In genomic region chr17:25959630-25960467, GRCm38 (mm10) we compare ENCODE assay signal across 37 mouse cellular contexts. TPM values are rescaled to one million over a fixed set of nuclear protein-coding genes. Genes with fewer than 3 reads are reported as not detected.
DNase-seq lines count a peak whose midpoint lies in the region; ATAC-seq and TF ChIP-seq lines count a peak whose summit lies in the region.
"Had no signal": no experiment of that assay in that cellular context is flagged by ENCODE, and none has a peak within 500 bp of the region (broad histone marks: within the 10 kb centered on the region; RNA-seq: fewer than 3 reads in every experiment).

No protein-coding gene starts in this region.

- 92% methylated on average over 23 of the region's 23 CpGs for WGBS in liver, embryonic 11.5 days
- 89% methylated on average over 23 of the region's 23 CpGs for WGBS in liver, embryonic 14.5 days (ENCODE audit: insufficient replicate concordance)

- TF ChIP-seq CTCF in G1E (IDR thresholded peaks at IDR 0.05; ENCODE audit: low read depth, low read length), result no peak
- TF ChIP-seq CTCF in liver, embryonic 14.5 days (IDR thresholded peaks at IDR 0.05; ENCODE audit: low read depth), result no peak; the same call in 1 of the 2 replicates

- no peaks in the 10 kb centered on the region for H3K27me3 ChIP-seq in liver, embryonic 11.5 days (replicated peaks; ENCODE audit: control insufficient read depth, insufficient read depth, low read length)
- H3K27me3 ChIP-seq in G1E (ENCODE audit: insufficient read depth, low read length), result no peaks in the 10 kb centered on the region; the same call in 1 of the 2 replicates
- H3K27me3 ChIP-seq in liver, embryonic 14.5 days (ENCODE audit: control insufficient read depth, insufficient read depth, low read length), result no peaks in the 10 kb centered on the region
- H3K27me3 ChIP-seq: forebrain, embryonic 15.5 days; hindbrain, embryonic 15.5 days; kidney, embryonic 15.5 days; limb, embryonic 12.5 days had no signal

- H3K9ac ChIP-seq in liver, embryonic 11.5 days (ENCODE audit: low read depth, low read length), result no peak overlapping the region
- H3K9ac ChIP-seq in liver, embryonic 14.5 days (replicated peaks), result no peak overlapping the region
- H3K9ac ChIP-seq: embryonic facial prominence, embryonic 12.5 days; forebrain, embryonic 15.5 days; hindbrain, embryonic 15.5 days; kidney, embryonic 15.5 days; limb, embryonic 12.5 days; neural tube, embryonic 12.5 days had no signal

- H3K36me3 ChIP-seq in liver, embryonic 11.5 days (ENCODE audit: control insufficient read depth, insufficient read depth, low read length), result peaks cover 9% of the 10 kb centered on the region
- peaks cover 87% of the 10 kb centered on the region for H3K36me3 ChIP-seq in G1E (replicated peaks)
- peaks cover 10% of the 10 kb centered on the region; the same call in 1 of the 2 replicates for H3K36me3 ChIP-seq in liver, embryonic 14.5 days (replicated peaks; ENCODE audit: control insufficient read depth, insufficient read depth, low read depth)

- no peaks in the 10 kb centered on the region for H3K9me3 ChIP-seq in liver, embryonic 11.5 days (ENCODE audit: control insufficient read depth, low read length)
- no peaks in the 10 kb centered on the region for H3K9me3 ChIP-seq in G1E (replicated peaks)
- H3K9me3 ChIP-seq in liver, embryonic 14.5 days (ENCODE audit: control insufficient read depth, low read length), result no peaks in the 10 kb centered on the region
- H3K9me3 ChIP-seq: embryonic facial prominence, embryonic 12.5 days; forebrain, embryonic 10.5 days; forebrain, embryonic 15.5 days; hindbrain, embryonic 10.5 days; hindbrain, embryonic 15.5 days; kidney, embryonic 15.5 days; limb, embryonic 12.5 days; midbrain, embryonic 10.5 days; neural tube, embryonic 12.5 days had no signal

- ATAC-seq in liver, embryonic 11.5 days (replicated peaks; ENCODE audit: low FRiP score), result no peak
- no peak for ATAC-seq in G1E (ENCODE audit: extremely low read depth, insufficient number of reproducible peaks, low FRiP score, poor library complexity, severe bottlenecking)
- ATAC-seq in liver, embryonic 14.5 days (ENCODE audit: insufficient read depth), result no peak
- ATAC-seq: forebrain, embryonic 15.5 days; inflammation-experienced regulatory T-cells, adult 6 months; lung, postnatal 0 days had no signal

- H3K4me3 ChIP-seq in liver, embryonic 11.5 days (ENCODE audit: low read depth, low read length), result no peak overlapping the region
- peak overlapping the region; percentile 13 for H3K4me3 ChIP-seq in G1E (ENCODE audit: low read depth, low read length)
- no peak overlapping the region for H3K4me3 ChIP-seq in liver, embryonic 14.5 days (ENCODE audit: insufficient read depth in 1 of 2, low read depth in 2 of 2, low read length in 2 of 2)
- H3K4me3 ChIP-seq: embryonic facial prominence, embryonic 12.5 days; forebrain, embryonic 10.5 days; forebrain, embryonic 15.5 days; heart, adult 2 months; hindbrain, embryonic 10.5 days; hindbrain, embryonic 15.5 days; kidney, embryonic 15.5 days; layer of hippocampus, adult 2 months; left cerebral cortex, adult 2 months; limb, embryonic 12.5 days; midbrain, embryonic 10.5 days; myocyte; neural tube, embryonic 12.5 days had no signal

- H3K4me1 ChIP-seq in liver, embryonic 11.5 days (replicated peaks; ENCODE audit: control insufficient read depth, insufficient read depth, low read length), result peaks cover 24% of the 10 kb centered on the region
- H3K4me1 ChIP-seq in G1E (ENCODE audit: insufficient read depth, low read depth, low read length), result peaks cover 55% of the 10 kb centered on the region
- peaks cover 30 to 31% of the 10 kb centered on the region in 2 experiments for H3K4me1 ChIP-seq in liver, embryonic 14.5 days (replicated peaks; ENCODE audit: control insufficient read depth in 2 of 2, insufficient read depth in 2 of 2, low read length in 1 of 2)
- H3K4me1 ChIP-seq: forebrain, embryonic 15.5 days; kidney, embryonic 15.5 days; limb, embryonic 12.5 days; neural tube, embryonic 12.5 days had no signal

- TF ChIP-seq EP300 in liver, embryonic 14.5 days (IDR thresholded peaks at IDR 0.05; ENCODE audit: low read depth), result no peak

- H3K4me2 ChIP-seq in liver, embryonic 11.5 days, result no peak overlapping the region
- no peak overlapping the region for H3K4me2 ChIP-seq in liver, embryonic 14.5 days (ENCODE audit: low read depth)
- H3K4me2 ChIP-seq: embryonic facial prominence, embryonic 12.5 days; forebrain, embryonic 15.5 days; hindbrain, embryonic 15.5 days; kidney, embryonic 15.5 days; limb, embryonic 12.5 days; neural tube, embryonic 12.5 days had no signal

- peak; percentile 90 for DNase-seq in heart, adult 11 months
- no peak for DNase-seq in heart, postnatal 4 days
- DNase-seq in liver (peak; percentile 4), G1E (ENCODE audit: low spot score) (no peak)
- no peak for DNase-seq in liver, embryonic 11.5 days (ENCODE audit: low spot score)
- no peak for DNase-seq in liver, embryonic 14.5 days (ENCODE audit: low read depth in 3 of 3, low spot score in 3 of 3)
- no peak for DNase-seq in Muller cell, postnatal 12 days (ENCODE audit: inconsistent ontology term)
- DNase-seq in urinary bladder, postnatal 14 days (ENCODE audit: low spot score), result no peak
- DNase-seq: adrenal gland, postnatal 25 days; embryo, embryonic 11 days; gastrocnemius, postnatal 25 days; heart, adult 2 months; kidney, adult 11 months; kidney, postnatal 36 days; lung, adult 18-20 months; thymus, postnatal 14 days had no signal

- no peak overlapping the region for H3K27ac ChIP-seq in liver, embryonic 11.5 days (ENCODE audit: low read depth, low read length)
- H3K27ac ChIP-seq in liver, embryonic 14.5 days, result peak overlapping the region; percentile 91
- H3K27ac ChIP-seq: embryonic facial prominence, embryonic 12.5 days; forebrain, embryonic 10.5 days; forebrain, embryonic 15.5 days; heart, adult 2 months; hindbrain, embryonic 10.5 days; hindbrain, embryonic 15.5 days; kidney, embryonic 15.5 days; layer of hippocampus, adult 2 months; left cerebral cortex, adult 2 months; limb, embryonic 12.5 days; macrophage; midbrain, embryonic 10.5 days; neural tube, embryonic 12.5 days had no signal

RNA-seq across cellular contexts. Expression of gene A930017K11Rik, which starts 7.5 kb away (rescaled TPM):
- total RNA-seq in heart, postnatal 4 days (2021), result not detected
- 0.68 and 0.85 TPM in 2 replicates for polyA plus RNA-seq in liver, embryonic 11.5 days (2014; fragmentation: Nextera tagmentation; extraction: Ambion mirVana)
- total RNA-seq in G1E (2014; fragmentation: Nextera tagmentation) (not detected in 2 replicates), G1E (2017) (0.06 TPM in 1 of 2 replicates, not detected in the other)
- polyA plus RNA-seq in G1E (2012), result 0.03 and 0.07 TPM in 2 replicates
- polyA plus RNA-seq in liver, embryonic 14.5 days (2012; rRNA removed), result 0.16 and 0.24 TPM in 2 replicates
- polyA plus RNA-seq in liver, embryonic 14.5 days (2014; fragmentation: Nextera tagmentation; extraction: Ambion mirVana), result 0.13 and 0.37 TPM in 2 replicates
- total RNA-seq: adrenal gland, adult 18-20 months; adrenal gland, postnatal 25 days; gastrocnemius, adult 18-20 months; gastrocnemius, postnatal 25 days had no signal
- polyA plus RNA-seq: heart, embryonic 16.5 days; inflammation-experienced regulatory T-cells, adult 6 months; lung, postnatal 0 days; macrophage had no signal

RNA-seq across cellular contexts. Expression of gene Nhlrc4, which starts 15.1 kb away (rescaled TPM):
- not detected for total RNA-seq in heart, postnatal 4 days (2021)
- polyA plus RNA-seq in liver, embryonic 11.5 days (2014; fragmentation: Nextera tagmentation; extraction: Ambion mirVana), result 0.85 and 1.4 TPM in 2 replicates
- total RNA-seq in G1E (2014; fragmentation: Nextera tagmentation) (0.38 and 1.7 TPM in 2 replicates), G1E (2017) (0.33 TPM in 1 of 2 replicates, not detected in the other)
- polyA plus RNA-seq in G1E (2012), result 1.1 and 2.7 TPM in 2 replicates
- 4.3 and 8.9 TPM in 2 replicates for polyA plus RNA-seq in liver, embryonic 14.5 days (2012; rRNA removed)
- polyA plus RNA-seq in liver, embryonic 14.5 days (2014; fragmentation: Nextera tagmentation; extraction: Ambion mirVana), result 1.9 and 4.6 TPM in 2 replicates
- total RNA-seq: adrenal gland, adult 18-20 months; adrenal gland, postnatal 25 days; gastrocnemius, adult 18-20 months; gastrocnemius, postnatal 25 days; layer of hippocampus, postnatal 14 days; left cerebral cortex, postnatal 25 days had no signal
- polyA plus RNA-seq: forebrain, embryonic 15.5 days; inflammation-experienced regulatory T-cells, adult 6 months; macrophage; midbrain, embryonic 10.5 days; urinary bladder, adult 2 months had no signal

RNA-seq across cellular contexts. Expression of gene Pigq, which starts 15.1 kb away (rescaled TPM):
- total RNA-seq in heart, postnatal 4 days (2021), result 10 to 100 TPM; 86.0 to 89.4 TPM
- polyA plus RNA-seq in liver, embryonic 11.5 days (2014; fragmentation: Nextera tagmentation; extraction: Ambion mirVana), result 137 and 139 TPM in 2 replicates
- total RNA-seq in G1E (2014; fragmentation: Nextera tagmentation) (116 and 431 TPM in 2 replicates), G1E (2017) (41.4 and 42.1 TPM in 2 replicates)
- 81.8 and 136 TPM in 2 replicates for polyA plus RNA-seq in G1E (2012)
- 270 and 414 TPM in 2 replicates for polyA plus RNA-seq in liver, embryonic 14.5 days (2012; rRNA removed)
- 170 and 186 TPM in 2 replicates for polyA plus RNA-seq in liver, embryonic 14.5 days (2014; fragmentation: Nextera tagmentation; extraction: Ambion mirVana)

RNA-seq across cellular contexts. Expression of gene Capn15, which starts 25.7 kb away (rescaled TPM):
- total RNA-seq in heart, postnatal 4 days (2021), result 10 to 100 TPM; 13.0 to 16.7 TPM
- 23.0 and 27.4 TPM in 2 replicates for polyA plus RNA-seq in liver, embryonic 11.5 days (2014; fragmentation: Nextera tagmentation; extraction: Ambion mirVana)
- total RNA-seq in G1E (2014; fragmentation: Nextera tagmentation) (14.6 and 17.3 TPM in 2 replicates), G1E (2017) (2.8 and 3.2 TPM in 2 replicates)
- 41.6 and 47.8 TPM in 2 replicates for polyA plus RNA-seq in G1E (2012)
- 7.7 and 9.0 TPM in 2 replicates for polyA plus RNA-seq in liver, embryonic 14.5 days (2012; rRNA removed)
- 8.3 and 11.8 TPM in 2 replicates for polyA plus RNA-seq in liver, embryonic 14.5 days (2014; fragmentation: Nextera tagmentation; extraction: Ambion mirVana)

RNA-seq across cellular contexts. Expression of gene Rab40c, which starts 40.3 kb away (rescaled TPM):
- 10 to 100 TPM; 16.1 to 16.6 TPM for total RNA-seq in heart, postnatal 4 days (2021)
- 9.9 and 10.7 TPM in 2 replicates for polyA plus RNA-seq in liver, embryonic 11.5 days (2014; fragmentation: Nextera tagmentation; extraction: Ambion mirVana)
- total RNA-seq in G1E (2014; fragmentation: Nextera tagmentation) (9.1 and 10.8 TPM in 2 replicates), G1E (2017) (4.2 and 9.3 TPM in 2 replicates)
- polyA plus RNA-seq in G1E (2012), result 12.4 and 13.5 TPM in 2 replicates
- polyA plus RNA-seq in liver, embryonic 14.5 days (2012; rRNA removed), result 6.4 and 7.8 TPM in 2 replicates
- polyA plus RNA-seq in liver, embryonic 14.5 days (2014; fragmentation: Nextera tagmentation; extraction: Ambion mirVana), result 3.4 and 3.8 TPM in 2 replicates

Comparison
In these comparisons a context has a peak if more than half of its experiments do, and no peak if none do; other contexts are left out.
1. DNase-seq: peak in heart, adult 11 months (single experiment) and liver (single experiment); none in heart, postnatal 4 days (single experiment), liver, embryonic 11.5 days (single experiment), G1E (single experiment), liver, embryonic 14.5 days (0 of 3), Muller cell, postnatal 12 days (single experiment) and urinary bladder, postnatal 14 days (single experiment).